Mouse (Mus musculus) embryo, embryonic 11 days (tissue): Measurements from ENCODE around the gene Rasl2-9.
"Not testable (repeated sequence)": the region's sequence is repeated elsewhere in the genome, so short reads cannot be mapped to it uniquely, and the experiment has no call there.

Experiments used
- DNase-seq: peaks from one replicate; pipeline ENCODE4 v3.0.0-alpha.2; 2015

Rasl2-9 gene

DNA sequence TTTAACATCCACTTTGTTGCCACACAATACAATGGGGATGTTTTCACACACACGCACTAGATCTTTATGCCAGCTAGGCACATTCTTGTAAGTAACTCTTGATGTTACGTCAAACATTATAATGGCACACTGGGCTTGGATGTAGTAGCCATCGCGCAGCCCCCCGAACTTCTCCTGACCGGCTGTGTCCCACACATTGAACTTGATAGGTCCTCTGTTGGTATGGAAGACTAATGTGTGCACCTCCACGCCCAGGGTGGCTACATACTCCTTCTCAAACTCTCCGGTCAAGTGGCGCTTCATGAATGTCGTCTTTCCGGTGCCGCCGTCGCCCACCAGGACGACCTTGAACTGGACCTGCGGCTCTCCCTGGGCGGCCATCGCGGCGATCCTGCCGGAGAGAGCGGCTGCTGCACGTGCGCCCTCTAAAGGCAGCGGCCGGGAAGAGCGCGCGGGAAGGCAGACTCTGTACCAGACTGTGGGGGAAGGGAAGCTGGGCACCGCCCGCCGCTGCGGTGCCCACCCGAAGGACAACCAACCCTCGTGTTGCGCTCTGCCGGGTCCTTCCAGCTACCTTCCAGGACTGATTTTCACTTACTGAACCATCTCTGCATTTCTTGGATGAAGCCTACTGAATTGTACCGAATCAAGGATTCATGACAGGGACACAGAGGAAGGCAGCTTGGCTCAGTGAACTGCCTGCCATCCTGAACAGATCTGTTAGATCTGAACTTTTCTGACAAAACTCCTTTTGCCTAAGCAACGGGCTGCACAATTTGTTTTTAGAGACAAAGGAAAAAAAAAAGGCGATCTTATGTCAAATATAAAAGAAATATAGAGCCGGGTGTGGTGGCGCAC, at the start of gene Rasl2-9:
Rasl2-9 (minus strand) TSS at position 402 of the 858 bp plus-strand sequence.
- DNase-seq = peak; percentile 76

DNA sequence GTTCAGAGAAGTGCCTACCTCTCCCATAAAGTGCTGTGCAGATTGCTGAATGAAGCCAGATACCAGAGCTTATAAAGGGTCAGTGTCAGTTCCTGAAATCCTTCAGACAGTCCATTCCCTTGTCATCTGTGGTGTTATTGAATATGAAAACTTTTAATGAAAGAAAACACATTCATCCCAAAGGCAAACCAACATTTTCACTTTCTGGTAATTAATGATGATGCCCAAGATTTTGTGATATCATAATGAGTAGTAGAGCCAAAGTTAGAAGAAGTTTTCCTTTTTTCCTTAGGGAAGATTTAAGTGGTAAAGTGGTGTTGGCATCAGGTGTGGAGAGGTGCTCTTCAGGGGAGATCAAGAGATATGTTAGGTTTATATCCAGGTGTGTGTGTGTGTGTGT, 23.8 kb upstream of the Rasl2-9 start, which contains the start of gene Vmn1r55:
Vmn1r55 (minus strand) TSS at position 101 of the 400 bp plus-strand sequence.
- not testable (repeated sequence) for DNase-seq

DNA sequence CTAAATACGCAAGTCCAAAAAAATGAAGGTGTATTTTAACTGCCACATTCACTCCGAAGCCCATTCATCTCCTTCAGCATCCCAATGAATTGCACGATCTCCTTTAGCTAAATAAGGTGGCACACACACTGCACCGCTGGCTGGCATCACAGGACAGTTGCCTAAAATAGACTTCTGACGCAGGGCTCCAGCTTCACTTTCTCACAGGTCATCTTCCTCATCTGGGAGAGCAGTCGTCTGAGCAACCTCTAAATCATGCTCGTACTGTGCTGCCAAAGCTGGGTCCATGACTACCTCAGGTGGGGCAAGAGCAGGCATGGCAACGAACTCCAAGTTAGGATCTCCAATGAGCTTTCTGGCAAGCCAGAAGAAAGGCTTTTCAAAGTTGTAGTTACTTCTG, 672 bp downstream of the Rasl2-9 start:
- no peak for DNase-seq

DNA sequence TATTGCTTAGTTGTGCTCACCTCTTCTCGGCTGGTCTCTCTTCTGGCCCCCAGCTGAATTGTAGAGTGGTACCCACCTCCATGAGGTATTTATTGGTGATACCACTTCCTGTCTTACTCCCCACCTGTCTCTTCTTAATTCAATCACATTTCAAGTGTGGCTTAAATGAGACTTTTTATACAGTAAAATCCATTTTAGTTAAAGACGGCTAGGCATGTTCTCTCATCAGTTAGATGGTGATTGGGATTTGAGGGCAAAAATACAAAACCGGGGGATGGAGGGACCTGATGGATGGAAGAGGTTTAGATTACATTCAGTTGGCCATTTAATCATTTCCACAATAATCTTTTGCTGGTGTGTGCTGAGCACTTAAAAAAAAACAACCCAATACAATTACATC, 8.9 kb downstream of the Rasl2-9 start, which contains the start of gene Rfpl4:
Rfpl4 (minus strand) TSS at position 101 of the 400 bp plus-strand sequence.
- DNase-seq = no peak

DNA sequence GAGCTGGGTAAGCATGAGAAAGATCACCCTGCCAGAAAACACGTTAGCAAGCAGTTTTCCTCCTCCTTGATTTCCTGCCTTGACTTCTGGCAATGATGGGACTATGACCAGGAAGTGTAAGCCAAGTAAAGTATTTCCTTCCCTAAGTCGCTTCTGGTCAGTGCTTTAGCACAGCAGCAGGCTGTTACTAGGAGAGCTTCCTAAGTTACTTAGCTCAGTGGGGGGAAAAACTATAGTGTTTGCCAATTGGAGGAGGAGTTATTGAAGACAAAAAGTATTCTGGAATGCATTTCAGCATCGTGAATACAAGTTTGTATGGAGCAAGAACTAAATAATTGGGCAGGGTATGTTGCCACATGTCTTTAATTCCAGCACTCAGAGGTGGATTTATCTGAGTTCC, 13.0 kb downstream of the Rasl2-9 start:
- DNase-seq = no peak

DNA sequence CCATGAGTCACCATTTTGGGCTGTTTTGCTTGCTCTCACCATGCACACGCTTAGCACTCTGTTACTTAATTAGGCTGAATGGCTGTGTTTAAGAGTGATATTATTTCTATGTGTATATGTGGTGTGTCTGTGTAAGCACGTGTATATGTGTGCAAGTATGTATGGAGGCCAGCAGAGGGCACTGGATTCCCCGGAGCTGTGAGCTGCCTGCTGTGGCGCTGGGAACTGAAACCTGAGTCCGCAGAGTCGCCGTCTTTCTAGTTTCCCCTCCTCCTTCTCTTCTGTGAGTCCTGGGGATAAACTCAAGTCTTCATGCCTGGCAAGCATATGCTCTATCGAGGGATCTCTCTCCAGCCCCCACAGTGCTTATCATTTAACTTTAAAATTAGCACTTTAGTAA, 16.4 kb downstream of the Rasl2-9 start:
- no peak for DNase-seq

DNA sequence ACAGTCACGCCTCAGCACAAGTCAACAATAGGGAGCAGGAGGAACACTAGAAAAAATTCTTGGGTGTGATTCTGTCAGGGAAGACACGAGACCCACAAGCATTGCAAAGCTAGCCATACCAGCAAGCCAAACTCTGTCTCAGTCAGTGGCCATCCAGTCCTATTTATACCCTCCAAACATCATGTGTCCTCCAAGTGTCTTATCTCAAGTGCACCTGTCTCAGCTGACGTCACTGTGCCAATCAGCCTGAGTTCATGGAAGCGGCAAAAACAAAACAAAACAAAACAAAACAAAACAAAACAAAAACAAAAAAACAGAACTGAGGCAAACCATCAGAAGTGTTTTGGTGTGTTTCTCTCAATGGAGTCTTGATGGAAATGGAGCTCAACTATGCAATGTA, 17.5 kb downstream of the Rasl2-9 start:
- no peak for DNase-seq

DNA sequence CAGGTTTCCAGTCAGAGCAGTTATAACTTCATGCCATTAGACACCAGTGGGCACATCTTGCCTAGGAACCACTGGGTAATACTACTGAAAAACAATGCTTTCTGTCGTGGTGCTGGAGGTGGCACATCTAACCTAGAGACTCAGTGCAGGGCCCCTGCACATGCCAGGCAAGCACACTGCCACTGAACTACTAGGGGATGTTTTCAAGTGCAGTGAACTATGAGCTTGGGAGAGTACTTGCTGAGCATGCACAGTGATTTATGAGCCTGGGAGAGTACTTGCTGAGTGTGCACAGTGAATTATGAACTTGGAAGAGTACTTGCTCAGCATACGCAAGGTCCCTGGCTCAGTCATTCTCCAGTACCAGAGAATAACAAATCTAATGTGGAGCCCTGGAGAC, 23.2 kb downstream of the Rasl2-9 start:
- DNase-seq = no peak

DNA sequence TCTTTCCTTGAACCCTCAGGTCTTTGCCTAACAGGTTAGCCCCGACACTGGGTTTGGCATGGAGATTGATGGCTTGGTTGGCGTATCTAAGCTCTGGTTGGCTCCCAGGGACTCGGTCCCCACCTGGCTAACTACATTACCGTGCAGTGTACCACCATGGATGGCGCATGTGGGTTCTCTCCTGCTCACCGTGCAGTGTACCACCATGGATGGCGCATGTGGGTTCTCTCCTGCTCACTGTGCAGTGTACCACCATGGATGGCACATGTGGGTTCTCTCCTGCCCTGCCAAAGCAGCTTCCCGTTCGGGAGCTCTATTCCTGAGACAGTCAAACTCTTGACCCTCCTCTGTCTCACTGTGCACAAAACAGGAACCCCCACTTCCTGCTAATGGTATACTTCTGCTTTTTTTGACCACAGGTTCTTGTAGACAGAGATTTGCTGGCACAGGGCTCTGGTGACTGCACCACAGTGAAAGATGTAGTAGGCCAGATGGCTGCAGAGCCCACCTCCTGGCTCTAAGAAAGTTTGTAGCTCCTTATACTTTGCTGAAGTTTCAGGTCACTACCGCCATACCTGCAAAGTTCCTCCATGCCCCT, 24.6 kb downstream of the Rasl2-9 start:
- no peak for DNase-seq

DNA sequence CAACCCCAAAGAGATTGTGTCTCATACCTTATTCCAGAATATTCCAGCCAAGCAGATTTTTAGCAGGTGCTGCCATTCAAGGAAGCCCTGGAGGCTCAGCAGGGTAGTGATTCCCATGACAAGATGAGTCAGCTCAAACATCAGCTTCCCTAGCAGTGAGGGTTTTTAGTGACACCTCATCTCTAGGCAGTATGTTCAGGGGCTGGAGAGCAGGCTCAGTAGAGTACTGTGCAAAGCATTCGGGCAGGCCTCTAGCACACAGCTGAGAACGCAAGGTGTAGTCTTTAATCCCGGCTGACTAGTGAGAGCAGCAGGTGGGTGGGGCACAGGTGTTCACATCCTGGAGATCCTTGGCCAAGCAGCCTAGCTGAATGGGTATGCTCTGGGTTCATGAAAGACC, 26.0 kb downstream of the Rasl2-9 start:
- no peak for DNase-seq

DNA sequence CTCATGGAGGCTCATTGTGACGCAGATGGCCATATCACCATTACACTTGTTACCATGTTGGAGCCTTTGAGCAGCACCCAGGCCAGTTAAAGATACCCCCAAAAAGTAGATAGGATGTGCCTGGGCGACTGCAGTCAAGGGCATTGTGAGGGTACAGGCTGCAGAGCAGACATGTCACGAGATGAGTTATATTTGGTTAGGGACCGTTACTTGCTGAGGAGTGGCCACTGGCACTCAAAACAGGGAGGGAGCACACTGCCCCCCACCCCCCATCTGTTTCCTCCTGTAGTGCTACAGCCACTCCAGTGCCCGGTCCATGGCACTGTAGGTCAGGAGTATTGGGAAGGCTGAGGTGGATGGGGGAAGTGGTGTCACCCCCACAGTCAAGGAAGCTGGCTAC, 27.0 kb downstream of the Rasl2-9 start:
- no peak for DNase-seq

DNA sequence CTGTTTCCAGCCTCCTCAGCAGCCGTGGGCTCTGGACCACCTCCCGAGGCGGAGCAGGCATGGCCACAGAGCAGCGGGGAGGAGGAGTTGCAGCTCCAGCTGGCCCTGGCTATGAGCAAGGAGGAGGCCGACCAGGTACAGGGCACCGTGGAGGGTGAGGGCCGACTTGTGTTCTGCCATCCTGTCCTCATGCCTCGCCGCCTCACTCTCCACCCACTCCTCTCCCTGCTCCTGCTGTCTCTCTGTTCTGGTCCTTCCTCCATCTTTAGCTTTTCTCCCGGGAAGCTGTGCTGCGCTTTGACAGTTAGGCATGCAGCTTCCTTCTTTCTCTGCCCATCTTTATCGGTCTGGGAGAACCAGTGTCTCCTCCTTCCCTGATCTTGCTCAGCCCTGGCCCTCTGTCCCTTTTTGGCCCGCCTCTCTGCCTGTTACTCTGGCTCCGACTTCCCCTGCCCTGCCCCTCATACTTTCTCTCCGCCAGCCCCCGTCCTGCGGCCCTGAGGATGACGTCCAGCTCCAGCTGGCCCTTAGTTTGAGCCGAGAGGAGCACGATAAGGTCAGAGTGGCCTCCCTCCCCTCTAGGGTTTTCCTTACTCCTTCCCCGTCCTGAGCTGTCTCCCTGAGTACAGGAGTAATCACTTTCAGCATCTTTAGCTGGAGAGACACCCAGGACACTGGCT, 32.8 kb downstream of the Rasl2-9 start:
- no peak for DNase-seq

DNA sequence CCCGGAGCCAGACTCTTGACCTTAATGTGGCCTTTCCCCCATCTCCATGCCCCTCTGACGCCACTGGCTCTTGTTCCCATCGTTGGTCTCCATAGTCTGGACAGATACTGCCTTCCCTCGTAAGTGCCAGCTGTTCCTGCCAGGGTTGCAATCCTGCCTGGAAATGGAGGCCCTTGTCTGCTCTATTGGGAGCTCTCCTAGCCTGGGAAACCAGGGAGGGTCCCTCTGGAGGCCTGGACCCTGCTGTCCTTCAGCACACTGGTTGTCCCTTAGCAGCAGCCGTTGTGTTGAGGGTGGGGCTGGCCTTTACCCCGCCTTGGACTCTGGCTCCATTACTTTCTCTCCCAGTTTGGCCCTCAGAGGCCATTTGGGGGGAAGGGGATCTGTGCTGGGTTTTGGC, 33.4 kb downstream of the Rasl2-9 start:
- DNase-seq = no peak

DNA sequence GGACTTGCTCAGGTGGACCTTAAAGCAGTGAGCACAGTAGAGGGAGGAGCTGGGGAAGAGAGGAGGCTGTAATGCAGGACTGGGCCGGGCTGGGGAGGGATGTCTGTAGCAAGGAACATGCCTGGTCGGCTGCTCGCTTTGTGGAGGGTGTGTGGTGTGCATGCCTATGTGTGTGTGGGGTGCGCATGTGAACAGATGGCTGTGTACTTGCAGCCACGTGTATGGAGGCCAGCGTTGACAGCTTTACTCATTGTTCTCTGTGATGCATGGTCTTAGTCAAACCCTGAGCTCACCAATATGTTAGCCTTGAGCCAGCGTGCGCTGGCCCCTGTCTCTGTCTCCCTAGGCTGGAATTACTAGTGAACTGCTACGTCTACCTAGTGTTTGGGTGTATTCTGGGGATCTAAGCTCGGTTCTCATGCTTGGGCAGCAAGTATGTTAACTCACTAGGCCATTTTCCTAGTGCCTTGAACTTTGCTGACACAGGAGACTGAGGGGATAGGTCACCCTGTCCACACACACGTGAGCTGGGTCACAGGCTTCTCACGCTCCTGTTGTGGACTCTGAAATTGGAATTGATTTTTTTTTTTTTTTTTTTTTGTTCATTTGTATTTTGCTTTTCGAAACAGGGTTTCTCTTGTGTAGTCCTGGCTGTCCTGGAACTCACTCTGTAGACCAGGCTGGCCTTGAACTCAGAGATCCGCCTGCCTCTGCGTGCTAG, 34.6 kb downstream of the Rasl2-9 start:
- no peak for DNase-seq

DNA sequence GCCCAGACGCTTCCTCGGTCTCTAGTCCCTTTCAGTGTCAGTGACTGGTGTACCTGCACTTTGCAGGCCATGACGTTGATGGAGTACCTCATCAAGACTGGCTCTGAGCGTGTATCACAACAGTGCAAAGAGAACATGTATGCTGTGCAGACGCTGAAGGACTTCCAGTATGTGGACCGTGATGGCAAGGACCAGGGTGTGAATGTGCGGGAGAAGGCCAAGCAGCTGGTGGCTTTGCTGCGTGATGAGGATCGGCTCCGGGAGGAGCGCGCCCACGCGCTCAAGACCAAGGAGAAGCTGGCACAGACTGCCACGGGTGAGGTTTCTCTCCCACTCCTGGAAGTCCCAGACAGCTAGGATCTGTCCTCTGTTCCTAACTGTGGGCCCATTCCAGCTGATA, 35.9 kb downstream of the Rasl2-9 start:
- DNase-seq = no peak

DNA sequence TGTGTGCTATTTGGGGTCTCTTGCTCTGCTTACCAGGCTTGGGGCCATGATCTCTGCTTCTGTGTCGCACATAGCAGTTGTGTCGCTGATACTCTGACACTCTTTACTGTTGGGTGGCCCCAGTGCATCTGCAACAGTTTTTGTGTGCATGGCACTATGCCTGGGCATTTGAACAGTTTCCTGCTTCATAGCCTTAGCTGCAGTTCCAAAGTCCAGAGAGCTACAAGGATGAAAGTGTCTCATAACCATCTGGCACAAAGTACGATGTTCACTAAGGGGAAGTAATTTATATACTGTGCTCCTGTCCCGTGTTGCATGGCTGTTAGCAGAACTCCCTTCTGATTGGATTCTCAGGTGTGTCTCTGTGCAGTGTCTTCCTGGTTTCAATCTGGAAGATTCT, 37.9 kb downstream of the Rasl2-9 start:
- no peak for DNase-seq

DNA sequence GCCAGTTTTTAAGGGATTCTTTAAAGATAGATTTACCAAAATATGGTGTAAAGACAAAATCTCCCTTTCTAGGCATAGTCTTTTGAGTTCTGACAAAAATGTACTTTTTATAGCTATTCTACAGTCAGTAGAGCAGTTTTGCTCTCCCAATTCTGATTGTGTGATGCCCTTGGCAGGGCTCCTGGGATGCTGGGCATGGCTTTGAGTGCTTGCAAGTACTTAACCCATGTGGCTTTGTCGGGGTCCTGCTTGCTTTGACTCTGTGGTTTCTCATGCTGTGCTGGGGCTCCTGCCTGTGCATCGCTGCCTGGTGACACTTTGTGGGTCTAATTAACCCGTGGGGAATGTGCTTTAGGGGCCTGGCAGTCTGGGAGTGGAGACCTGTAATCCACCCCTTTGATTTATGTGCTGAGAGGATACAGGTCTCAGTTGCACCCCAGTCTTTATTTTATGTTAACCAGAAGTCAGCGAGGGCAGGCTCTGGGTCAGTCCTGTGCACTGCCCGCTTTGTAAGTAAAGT, 38.8 kb downstream of the Rasl2-9 start:
- DNase-seq = no peak

DNA sequence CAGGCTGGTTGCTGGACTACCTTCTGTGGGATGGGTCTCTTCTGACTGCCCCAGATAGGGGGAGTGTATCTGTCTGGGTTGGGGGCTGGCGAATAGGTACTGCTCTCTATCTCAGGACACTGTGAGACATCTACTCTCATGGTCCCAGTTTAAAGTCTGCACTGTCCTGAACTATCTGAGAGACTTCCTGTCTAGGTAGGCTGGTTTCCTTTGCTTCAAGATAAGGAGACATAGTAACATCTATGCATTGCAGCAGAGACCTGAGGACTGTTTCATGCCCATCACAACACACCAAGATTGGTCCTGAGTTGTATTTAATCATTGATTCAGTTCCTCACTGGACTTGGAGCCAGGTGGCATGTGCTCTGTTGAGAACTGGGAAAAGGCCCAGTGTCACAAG, 40.2 kb downstream of the Rasl2-9 start:
- DNase-seq = no peak

DNA sequence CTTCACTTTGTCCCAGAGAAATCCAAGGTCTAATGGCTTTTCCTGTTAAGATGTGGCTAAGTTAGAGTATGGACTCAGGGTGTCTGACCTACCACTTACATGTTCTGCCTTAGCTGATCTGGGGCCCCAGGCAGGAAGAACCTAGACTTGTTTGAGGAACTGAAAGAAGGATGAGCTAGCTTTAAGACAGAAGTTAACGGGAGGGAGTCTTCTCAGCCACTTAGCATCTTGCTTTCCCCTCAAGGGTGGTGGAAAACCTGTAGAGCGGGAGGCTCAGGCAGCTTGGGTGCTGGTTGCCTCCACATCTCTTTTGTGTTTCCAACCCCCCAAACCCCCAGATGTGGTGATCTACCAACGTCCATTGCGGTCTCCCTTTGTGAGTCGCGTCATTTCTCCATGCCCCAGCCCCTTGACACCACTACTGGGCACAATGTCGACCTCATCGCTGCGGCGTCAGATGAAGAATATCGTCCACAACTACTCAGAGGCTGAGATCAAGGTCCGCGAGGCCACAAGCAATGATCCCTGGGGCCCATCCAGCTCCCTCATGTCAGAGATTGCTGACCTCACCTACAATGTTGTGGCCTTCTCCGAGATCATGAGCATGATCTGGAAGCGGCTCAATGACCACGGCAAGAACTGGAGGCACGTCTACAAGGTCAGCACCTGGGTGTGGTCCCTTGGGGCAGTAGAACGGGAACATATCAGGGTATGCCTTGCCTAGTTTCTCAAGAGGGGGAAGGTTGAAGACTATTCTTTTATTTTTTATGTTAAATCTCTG, 42.2 kb downstream of the Rasl2-9 start:
- no peak for DNase-seq

DNA sequence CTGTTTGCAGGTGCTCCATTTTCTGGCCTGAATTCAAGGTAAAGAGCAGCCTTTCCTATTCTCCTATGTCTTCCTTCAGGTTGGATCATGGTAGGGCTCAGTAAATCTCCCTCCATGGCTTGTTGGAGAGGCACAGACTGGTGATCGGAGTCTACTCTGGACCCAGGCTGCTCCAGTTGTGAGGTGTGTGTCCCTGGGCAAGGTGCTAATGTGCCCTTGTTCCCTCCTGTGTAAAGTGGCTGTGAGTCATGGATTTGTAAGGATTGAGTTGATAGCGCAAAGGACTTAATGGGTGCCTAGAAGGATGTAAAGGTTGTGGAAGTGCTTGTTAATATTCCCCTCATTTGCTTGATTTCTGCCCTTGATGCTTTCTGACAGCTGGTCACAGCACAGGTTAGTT, 43.8 kb downstream of the Rasl2-9 start:
- DNase-seq = no peak

DNA sequence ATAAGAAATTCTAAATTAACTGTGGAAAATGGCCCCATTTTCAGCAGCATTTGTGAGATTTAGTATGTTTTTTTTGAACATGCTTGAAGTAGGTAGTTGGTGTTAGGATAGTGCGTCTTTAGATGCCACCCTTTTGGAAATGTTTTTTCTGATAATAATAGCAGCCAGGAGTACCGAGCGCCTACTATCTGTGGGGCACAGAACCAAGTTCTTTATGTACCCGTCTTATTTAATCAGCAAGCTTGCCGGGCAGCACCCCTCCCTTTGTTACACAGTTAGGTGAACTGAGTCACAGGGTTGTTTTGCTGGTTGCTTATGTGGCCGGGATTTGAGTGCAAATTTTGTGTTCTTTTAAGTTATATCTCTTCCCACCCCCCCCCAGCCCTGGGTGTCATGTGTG, 44.5 kb downstream of the Rasl2-9 start:
- no peak for DNase-seq

DNA sequence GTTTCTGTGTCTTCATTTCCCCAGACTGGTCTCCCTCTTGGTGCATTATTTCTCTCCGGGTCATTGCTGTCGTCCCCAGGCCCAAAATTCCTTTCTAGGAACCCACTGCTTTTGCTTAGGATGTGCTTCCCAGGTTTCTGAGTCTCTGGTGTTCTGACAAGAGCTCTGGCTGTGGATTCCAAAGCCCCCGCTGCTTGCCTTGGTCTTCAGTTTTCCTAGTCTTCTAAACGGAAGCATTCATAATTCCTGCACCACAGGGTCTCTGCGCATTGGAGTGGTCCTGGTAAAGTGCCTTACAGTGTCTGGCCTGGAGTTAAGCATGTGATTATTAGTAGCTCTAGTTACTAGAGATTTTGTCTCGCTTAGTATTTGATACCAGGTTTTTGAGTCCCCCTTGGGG, 44.9 kb downstream of the Rasl2-9 start:
- DNase-seq = peak; percentile 18
